Mouse (Mus musculus) thymus, postnatal 0 days (tissue): ENCODE measurements around the gene Hbb-y. TPM values are rescaled to one million over a fixed set of nuclear protein-coding genes. Genes with fewer than 3 reads are reported as not detected.
"Not testable (repeated sequence)": the region's sequence is repeated elsewhere in the genome, so short reads cannot be mapped to it uniquely, and the experiment has no call there.

ENCODE experiments used
- DNase-seq: peaks from one replicate; pipeline ENCODE4 v3.0.0-alpha.2; 2015; ENCODE audit warnings: low spot score
- polyA plus RNA-seq: library from polyadenylated mRNA; unstranded; fragments of >200 nt; fragmentation: Nextera tagmentation; extraction: Ambion mirVana; gene quantifications from 2 replicates; pipeline ENCODE4 v1.2.1, GENCODE M21; 2015

Hbb-y gene
- polyA plus RNA-seq, 1 experiment from 2014 or later: 2.6 TPM

DNA sequence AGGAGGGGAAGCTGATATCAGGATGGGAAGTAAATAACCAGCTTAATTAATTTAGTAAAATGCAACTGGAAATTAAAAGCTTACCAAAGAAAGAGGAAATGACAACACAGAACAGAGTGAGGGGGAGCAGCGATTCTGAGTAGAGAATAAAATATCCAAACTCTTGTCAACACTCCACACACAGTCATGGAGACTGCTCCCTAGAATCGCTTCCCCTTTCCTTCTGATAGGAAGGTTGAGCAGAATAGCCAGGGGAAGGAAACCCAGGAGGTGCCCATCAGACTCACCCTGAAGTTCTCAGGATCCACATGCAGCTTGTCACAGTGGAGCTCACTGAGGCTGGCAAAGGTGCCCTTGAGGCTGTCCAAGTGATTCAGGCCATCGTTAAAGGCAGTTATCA is 39.9 kb downstream of the Hbb-y start:
- not testable (repeated sequence) for DNase-seq

DNA sequence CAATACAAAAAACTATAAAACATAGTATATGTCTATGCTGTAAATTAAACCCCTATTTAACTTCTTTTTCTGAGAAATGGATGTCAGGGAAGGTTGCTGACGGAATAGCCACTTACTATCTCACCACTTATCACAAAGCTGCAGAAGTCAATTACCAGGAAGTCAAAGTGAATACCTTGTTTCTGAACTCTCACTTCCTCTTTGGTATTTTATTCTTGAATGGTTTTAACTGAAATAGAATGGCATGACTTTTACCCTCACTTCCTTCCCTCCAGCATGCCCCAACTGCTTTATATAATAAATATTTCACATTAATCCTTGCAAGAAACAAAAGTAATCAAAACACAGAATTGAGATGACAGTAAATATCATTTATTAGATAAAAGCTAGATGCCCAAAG is 40.8 kb downstream of the Hbb-y start:
- no peak for DNase-seq

DNA sequence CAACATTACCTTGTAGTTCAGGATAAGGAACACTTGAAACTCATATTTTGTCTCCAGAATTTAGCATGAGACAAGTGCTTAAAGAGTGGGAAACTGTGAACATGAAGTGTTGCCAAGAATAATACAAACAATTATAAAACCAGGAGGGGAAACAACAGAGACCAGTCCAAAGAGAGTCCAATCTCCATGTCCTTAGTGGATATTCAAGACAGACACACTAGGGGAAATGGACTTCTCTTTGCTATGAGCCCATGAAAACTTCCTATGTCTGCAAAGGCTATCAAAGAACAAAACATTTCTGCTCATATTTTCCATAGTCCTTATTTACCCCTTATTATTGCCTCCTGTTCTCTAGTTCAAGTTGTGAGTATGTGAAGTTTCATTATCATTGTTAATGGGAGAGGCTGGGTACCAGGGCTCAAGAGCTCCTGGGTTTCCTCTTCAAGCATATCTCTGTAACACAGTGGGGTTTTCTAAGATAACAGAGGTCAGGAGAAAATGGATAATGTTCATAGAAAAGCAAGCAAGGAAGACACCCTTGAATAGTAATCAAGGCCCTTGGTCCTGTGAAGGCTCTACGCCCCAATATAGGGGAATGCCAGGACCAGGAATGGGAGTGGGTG is 41.7 kb downstream of the Hbb-y start:
- DNase-seq: no peak

DNA sequence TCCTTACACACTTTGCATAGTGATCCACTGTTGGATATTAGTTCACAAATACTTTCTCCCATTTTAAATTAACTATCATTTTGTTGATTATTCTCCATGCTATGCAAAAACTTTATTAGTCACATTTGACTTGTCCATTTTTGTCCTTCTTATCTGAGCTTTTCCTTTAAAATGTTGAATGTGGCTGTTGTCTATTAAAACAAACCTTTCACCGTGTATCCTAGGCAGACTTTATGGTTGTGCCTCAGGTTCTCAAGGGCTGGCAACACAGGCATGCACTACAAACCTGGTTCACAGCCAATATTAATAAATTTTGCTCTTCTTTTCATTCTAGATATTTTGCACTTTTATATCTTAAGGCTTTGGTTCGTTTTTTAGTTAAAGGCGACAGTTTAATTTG is 42.3 kb downstream of the Hbb-y start:
- no peak for DNase-seq

DNA sequence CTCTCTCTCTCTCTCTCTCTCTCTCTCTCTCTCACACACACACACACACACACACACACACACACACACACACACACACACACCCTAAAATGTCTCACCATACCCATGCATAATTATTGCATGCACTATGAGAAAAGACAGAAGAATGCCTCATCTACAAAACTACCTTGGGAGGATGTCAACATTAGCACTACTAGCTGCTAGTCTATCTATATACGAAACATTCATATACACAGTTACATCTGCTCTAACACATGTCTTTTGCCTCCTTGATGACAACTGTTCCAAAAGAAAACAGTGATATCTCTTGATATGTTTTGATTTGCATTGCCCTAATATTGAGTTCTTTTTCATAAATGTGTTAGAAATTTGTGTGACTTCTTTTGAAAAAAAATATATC is 42.7 kb downstream of the Hbb-y start:
- no peak for DNase-seq

DNA sequence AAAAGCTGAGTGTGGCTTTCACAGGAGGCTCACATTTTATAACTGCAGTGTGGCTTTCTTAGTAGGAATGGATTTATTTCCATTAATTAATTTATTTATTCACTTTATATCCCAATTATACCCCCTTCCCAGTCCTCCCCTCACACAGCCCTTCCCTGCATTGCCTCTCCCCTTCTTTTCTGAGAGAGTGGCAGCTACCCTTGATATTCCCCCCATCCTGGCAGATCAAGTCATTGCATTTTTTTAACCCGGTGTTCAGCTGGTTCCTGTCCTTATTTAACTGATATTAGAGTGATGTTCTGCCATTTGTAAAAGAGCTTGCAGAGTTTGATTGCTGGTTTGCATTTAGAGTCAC is 43.2 kb downstream of the Hbb-y start:
- DNase-seq: no peak

DNA sequence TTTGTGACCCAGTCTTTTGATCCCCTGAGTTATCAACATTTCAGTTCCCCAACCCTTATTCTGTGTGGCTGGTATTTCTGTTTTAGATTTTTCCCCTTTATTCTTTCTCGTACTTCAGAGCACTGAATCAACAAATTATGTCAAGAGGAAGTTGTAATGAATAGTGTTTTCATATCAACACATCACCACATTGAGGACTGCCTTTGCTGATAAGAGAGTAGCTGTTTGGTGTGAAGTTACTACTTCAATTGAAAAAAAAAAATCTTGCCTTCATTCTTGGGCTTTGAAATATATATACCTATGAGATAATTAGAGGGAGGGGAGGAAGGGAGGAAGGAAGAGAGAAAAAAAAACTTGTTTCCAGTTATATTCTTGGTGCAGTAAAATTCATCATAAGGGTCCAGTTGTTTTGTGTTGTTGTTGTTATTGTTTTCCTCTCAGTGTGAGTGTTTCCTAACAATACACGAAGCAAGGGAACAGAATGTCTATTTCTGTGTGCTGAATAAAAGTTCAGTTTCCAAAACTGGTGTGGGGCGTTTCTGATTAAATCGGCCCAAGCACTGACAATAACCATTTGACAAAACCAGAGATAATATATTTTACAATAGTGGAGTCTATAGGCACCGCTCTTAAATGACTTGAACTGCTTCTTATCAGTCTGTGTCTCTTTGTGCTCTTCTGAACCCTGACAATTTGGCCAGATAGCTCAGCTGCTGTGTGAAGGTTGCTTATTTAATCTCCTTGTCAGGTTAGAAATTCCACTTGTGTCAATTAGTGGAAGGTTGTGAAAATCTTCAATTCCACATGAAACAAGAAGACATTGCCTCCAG is 43.8 kb downstream of the Hbb-y start:
- DNase-seq: no peak

DNA sequence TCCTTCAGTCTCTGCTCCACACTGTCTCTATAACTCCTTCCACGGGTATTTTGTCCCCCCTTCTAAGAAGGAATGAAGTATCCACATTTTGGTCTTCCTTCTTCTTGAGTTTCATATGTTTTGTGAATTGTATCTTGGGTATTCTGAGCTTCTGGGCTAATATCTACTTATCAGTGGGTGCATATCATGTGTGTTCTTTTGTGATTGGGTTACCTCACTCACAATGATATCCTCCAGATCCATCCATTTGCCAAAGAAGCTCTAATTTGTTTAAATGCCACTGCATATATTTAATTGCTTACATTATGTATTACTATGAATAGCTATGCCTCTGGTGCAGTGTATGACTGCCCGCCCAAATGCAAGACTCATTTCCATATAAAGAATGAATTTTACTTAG is 44.9 kb downstream of the Hbb-y start:
- not testable (repeated sequence) for DNase-seq

DNA sequence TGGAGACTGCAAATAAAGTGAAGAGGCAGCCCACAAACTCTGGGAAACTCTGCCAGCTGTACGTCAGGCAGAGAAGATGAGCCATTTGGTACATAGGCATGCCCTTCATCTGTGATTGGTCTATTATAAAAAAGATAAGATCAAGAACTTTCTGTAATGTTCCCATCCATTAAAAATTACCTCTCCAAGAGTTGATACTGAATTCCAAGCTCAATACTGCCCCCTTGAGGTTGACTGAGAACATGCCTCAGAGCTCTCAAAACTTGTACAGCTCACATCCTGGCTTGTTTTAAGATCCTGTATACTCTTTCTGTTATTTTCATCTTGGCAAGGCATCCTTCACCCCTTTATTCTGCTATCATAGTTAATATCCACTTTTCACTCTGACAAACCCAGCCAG is 46.2 kb downstream of the Hbb-y start:
- peak; percentile 44 for DNase-seq

Other genes starting within 250 kb of the Hbb-y start
- not detected in 2 replicates for gene Olfr620, start 240.7 kb downstream of the Hbb-y start, polyA plus RNA-seq
- not detected in 2 replicates for gene Olfr622, start 210.5 kb downstream of the Hbb-y start, polyA plus RNA-seq
- gene Olfr623, start 189.5 kb downstream of the Hbb-y start, polyA plus RNA-seq: not detected in 2 replicates
- gene Olfr624, start 182.0 kb downstream of the Hbb-y start, polyA plus RNA-seq: not detected in 2 replicates
- gene Olfr625-ps1, start 170.5 kb downstream of the Hbb-y start, polyA plus RNA-seq: not detected in 2 replicates
- gene Olfr243, start 138.5 kb downstream of the Hbb-y start, polyA plus RNA-seq: not detected in 2 replicates
- gene Olfr628, start 122.8 kb downstream of the Hbb-y start, polyA plus RNA-seq: not detected in 2 replicates
- not detected in 2 replicates for gene Olfr629, start 108.3 kb downstream of the Hbb-y start, polyA plus RNA-seq
- gene Olfr630, start 95.9 kb downstream of the Hbb-y start, polyA plus RNA-seq: not detected in 2 replicates
- gene Olfr69, start 81.6 kb downstream of the Hbb-y start, polyA plus RNA-seq: not detected in 2 replicates
- not detected in 2 replicates for gene Olfr68, start 73.5 kb downstream of the Hbb-y start, polyA plus RNA-seq
- gene Olfr67, start 61.4 kb downstream of the Hbb-y start, polyA plus RNA-seq: not detected in 2 replicates
- 224 and 268 TPM in 2 replicates for gene Hbb-bt, start 39.2 kb downstream of the Hbb-y start, polyA plus RNA-seq
- gene Hbb-bs, start 25.1 kb downstream of the Hbb-y start, polyA plus RNA-seq: 1,063 and 1,204 TPM in 2 replicates
- gene Hbb-bh2, start 12.7 kb downstream of the Hbb-y start, polyA plus RNA-seq: not detected in 2 replicates
- gene Hbb-bh1, start 10.1 kb downstream of the Hbb-y start, polyA plus RNA-seq: 0.88 and 1.3 TPM in 2 replicates
- gene Olfr66, start 33.0 kb upstream of the Hbb-y start, polyA plus RNA-seq: not detected in 2 replicates
- gene Olfr64, start 41.3 kb upstream of the Hbb-y start, polyA plus RNA-seq: not detected in 2 replicates
- not detected in 2 replicates for gene Olfr65, start 50.3 kb upstream of the Hbb-y start, polyA plus RNA-seq
- gene Olfr631, start 75.6 kb upstream of the Hbb-y start, polyA plus RNA-seq: not detected in 2 replicates
- gene Olfr632, start 81.1 kb upstream of the Hbb-y start, polyA plus RNA-seq: not detected in 2 replicates
- gene Olfr633, start 91.2 kb upstream of the Hbb-y start, polyA plus RNA-seq: not detected in 2 replicates
- not detected in 2 replicates for gene Olfr635, start 117.9 kb upstream of the Hbb-y start, polyA plus RNA-seq
- not detected in 2 replicates for gene Olfr638, start 145.5 kb upstream of the Hbb-y start, polyA plus RNA-seq
- gene Olfr639, start 164.1 kb upstream of the Hbb-y start, polyA plus RNA-seq: 0.01 and 0.03 TPM in 2 replicates
- not detected in 2 replicates for gene Olfr640, start 172.4 kb upstream of the Hbb-y start, polyA plus RNA-seq
- gene Olfr641, start 182.2 kb upstream of the Hbb-y start, polyA plus RNA-seq: not detected in 2 replicates
- gene Olfr642, start 199.4 kb upstream of the Hbb-y start, polyA plus RNA-seq: not detected in 2 replicates
- not detected in 2 replicates for gene 4930516K23Rik, start 208.2 kb upstream of the Hbb-y start, polyA plus RNA-seq
- gene Olfr644, start 218.7 kb upstream of the Hbb-y start, polyA plus RNA-seq: not detected in 2 replicates
- not detected in 2 replicates for gene Olfr645, start 232.2 kb upstream of the Hbb-y start, polyA plus RNA-seq